Mouse (Mus musculus) R1 (cell line): ENCODE results near the gene Ppil4.
"Not testable (repeated sequence)": the region's sequence is repeated elsewhere in the genome, so short reads cannot be mapped to it uniquely, and the experiment has no call there.

Experiments
- DNase-seq: peaks from one replicate; pipeline ENCODE4 v3.0.0-alpha.2; 2018; ENCODE audit warnings: low read depth, low spot score

Gene Ppil4

GRCm38 (mm10) chr10:7792751-7793385 lies at the start of gene Ppil4, which contains the start of gene Ginm1:
Gene Ppil4 (plus strand): TSS chr10:7792891.
Gene Ginm1 (minus strand): TSS chr10:7792824.
- peak; percentile 93 for DNase-seq

GRCm38 (mm10) chr10:7745528-7745927 lies 47.2 kb upstream of the Ppil4 start:
- DNase-seq: not testable (repeated sequence)

- no peak for DNase-seq
These were observed 43.9 kb upstream of the Ppil4 start for GRCm38 (mm10) chr10:7748752-7749151.

- DNase-seq: no peak
These were observed 35.1 kb upstream of the Ppil4 start for GRCm38 (mm10) chr10:7757544-7757943.

GRCm38 (mm10) chr10:7772346-7772745 lies 20.3 kb upstream of the Ppil4 start:
- no peak for DNase-seq

GRCm38 (mm10) chr10:7772769-7773168 lies 19.9 kb upstream of the Ppil4 start:
- DNase-seq: no peak

GRCm38 (mm10) chr10:7775421-7775820 lies 17.3 kb upstream of the Ppil4 start:
- no peak for DNase-seq

- no peak for DNase-seq
These were observed 14.3 kb upstream of the Ppil4 start for GRCm38 (mm10) chr10:7778361-7778760.

- DNase-seq: no peak
These were observed 12.9 kb upstream of the Ppil4 start for GRCm38 (mm10) chr10:7779751-7780237.

GRCm38 (mm10) chr10:7780238-7781176 lies 12.2 kb upstream of the Ppil4 start:
- DNase-seq: peak; percentile 90

GRCm38 (mm10) chr10:7781214-7781613 lies 11.5 kb upstream of the Ppil4 start:
- DNase-seq: no peak

- no peak for DNase-seq
These were observed 5.4 kb upstream of the Ppil4 start for GRCm38 (mm10) chr10:7787319-7787718.

- no peak for DNase-seq
These were observed 389 bp upstream of the Ppil4 start for GRCm38 (mm10) chr10:7792254-7792750.

GRCm38 (mm10) chr10:7801258-7801657 lies 8.6 kb downstream of the Ppil4 start:
- DNase-seq: no peak

GRCm38 (mm10) chr10:7802519-7803140 lies 9.9 kb downstream of the Ppil4 start:
- DNase-seq: no peak

- DNase-seq: peak; percentile 74
These were observed 17.2 kb downstream of the Ppil4 start for GRCm38 (mm10) chr10:7809937-7810336.

- DNase-seq: no peak
These were observed 23.8 kb downstream of the Ppil4 start for GRCm38 (mm10) chr10:7816476-7816875.

- no peak for DNase-seq
These were observed 26.0 kb downstream of the Ppil4 start for GRCm38 (mm10) chr10:7818676-7819075.

GRCm38 (mm10) chr10:7819156-7819555 lies 26.5 kb downstream of the Ppil4 start:
- no peak for DNase-seq

- no peak for DNase-seq
These were observed 26.9 kb downstream of the Ppil4 start for GRCm38 (mm10) chr10:7819603-7820002.

GRCm38 (mm10) chr10:7820171-7820570 lies 27.5 kb downstream of the Ppil4 start:
- DNase-seq: no peak

GRCm38 (mm10) chr10:7821981-7822380 lies 29.3 kb downstream of the Ppil4 start:
- no peak for DNase-seq
